Mouse (Mus musculus): ENCODE results near the gene Insig1.

The Insig1 gene

DNA sequence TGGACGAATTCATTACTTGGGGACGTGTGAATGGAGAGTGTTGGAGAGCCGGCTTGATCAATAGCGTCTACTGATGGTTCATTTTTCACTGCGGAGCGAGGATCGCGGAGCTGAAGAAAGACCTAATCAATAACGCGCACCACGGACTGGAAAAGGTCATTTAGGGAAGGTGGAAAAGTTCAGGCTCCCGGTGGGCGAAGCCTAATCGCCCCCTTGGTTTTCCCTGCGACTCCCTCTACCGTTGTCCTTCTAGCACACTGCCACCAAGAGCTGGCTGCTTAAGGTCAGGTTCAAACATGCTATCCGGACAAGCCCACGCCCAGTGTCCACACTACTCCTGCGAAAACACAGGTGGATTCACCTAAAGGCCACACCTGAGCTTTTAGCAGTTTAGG is 47.4 kb downstream of the Insig1 start:
- DNase-seq (ENCODE audit: low spot score in 2 of 2) = no peak

GRCm38 (mm10) chr5:28119576-28119975 is 48.4 kb downstream of the Insig1 start:
- no peak for DNase-seq (ENCODE audit: low spot score in 2 of 2)

DNA sequence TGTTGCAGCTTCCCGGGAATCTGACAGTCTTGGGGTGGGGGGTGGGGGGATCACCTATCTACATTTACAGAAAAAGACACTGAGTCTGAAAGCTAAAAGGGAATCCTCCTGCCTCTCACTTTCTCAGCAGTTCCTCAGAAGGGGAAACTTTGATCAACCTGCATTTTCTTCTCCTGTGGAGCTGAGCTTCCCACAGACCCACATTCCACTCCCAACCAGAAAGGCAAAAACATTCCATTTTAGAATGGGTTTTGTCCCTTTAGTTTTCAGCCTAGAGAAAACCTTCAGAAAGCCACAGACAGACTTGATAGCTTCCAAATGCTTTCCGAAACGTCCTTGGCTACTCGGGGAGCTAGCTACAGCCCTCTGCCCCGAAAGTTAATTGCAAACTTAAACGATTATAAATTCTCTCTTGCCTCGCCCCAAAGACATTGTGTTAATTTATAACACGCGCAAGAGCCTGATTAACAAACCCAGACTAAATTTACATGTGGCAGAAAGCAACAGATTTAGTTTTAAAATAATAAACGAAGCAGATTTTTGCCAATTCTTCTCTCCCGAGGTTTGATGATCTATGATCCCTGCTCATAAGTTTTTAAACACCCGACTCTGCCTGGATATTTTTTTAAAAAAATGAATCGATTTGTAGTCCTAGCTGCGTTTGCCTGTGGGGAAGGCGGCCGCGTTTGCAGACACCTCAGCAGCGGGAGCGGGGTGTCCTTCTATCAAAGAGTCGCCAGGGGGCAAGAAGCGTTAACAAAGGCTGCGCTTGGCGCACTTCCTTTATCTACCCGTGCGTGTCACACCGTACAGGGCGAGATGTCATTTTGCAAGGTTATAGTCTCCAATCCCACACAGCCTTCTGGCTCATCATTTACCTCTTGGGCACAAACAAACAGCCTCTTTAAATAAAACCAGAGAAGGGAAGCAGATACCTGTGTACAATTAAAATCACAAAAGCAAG is 51.6 kb downstream of the Insig1 start:
- DNase-seq (ENCODE audit: low spot score in 2 of 2) = peak; percentile 26 to 61

DNA sequence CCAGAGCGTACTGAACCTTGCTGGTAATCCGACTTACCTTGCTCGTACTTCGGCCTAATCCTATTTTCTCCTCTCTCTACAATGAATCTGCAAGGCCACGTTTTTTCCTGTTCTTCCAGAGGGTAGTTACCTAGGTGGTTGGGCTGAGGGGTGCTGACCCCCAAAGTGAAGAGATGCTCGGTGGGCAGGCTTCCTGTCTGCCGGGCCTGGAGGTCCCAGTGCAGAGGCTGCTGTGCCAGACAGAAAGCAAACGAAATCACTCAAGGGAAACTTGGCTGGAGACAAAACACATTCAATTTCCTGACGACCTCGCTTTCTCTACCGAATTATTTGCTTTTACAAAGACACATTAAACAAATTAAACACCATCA is 52.3 kb downstream of the Insig1 start:
- DNase-seq (ENCODE audit: low spot score in 2 of 2) = no peak

- DNase-seq (ENCODE audit: low spot score in 2 of 2) = no peak
Measured at GRCm38 (mm10) chr5:28124321-28125230, 53.4 kb downstream of the Insig1 start.

Measured in urinary bladder, postnatal 36 days (tissue).